Mouse (Mus musculus) hindbrain, embryonic 12.5 days (tissue): ENCODE results near the gene Crb1. TPM values are rescaled to one million over a fixed set of nuclear protein-coding genes. Genes with fewer than 3 reads are reported as not detected.
A peak's percentile ranks its signal among the peaks of the same experiment; 100 is the strongest.

ENCODE experiments used
- ATAC-seq: fragments of 200-750 bp; cut with Nextera tagmentation; 2 replicates; pipeline ENCODE4 v1.8.0; 2017; ENCODE audit warnings: moderate TSS enrichment; ENCODE audit not compliant: low FRiP score
- H3K27ac ChIP-seq: fragments of 300-500 bp; sonication (generic); 2 replicates; pipeline ENCODE4 v1.5.1; 2016; ENCODE audit warnings: mild to moderate bottlenecking
- H3K27me3 ChIP-seq: fragments of 300-500 bp; sonication (generic); 2 replicates; pipeline ENCODE4 v1.6.1; 2016; ENCODE audit warnings: mild to moderate bottlenecking
- H3K36me3 ChIP-seq: fragments of 300-500 bp; sonication (generic); 2 replicates; pipeline ENCODE4 v1.6.1; 2016; ENCODE audit warnings: mild to moderate bottlenecking
- H3K4me1 ChIP-seq: fragments of 300-500 bp; sonication (generic); 2 replicates; pipeline ENCODE4 v1.6.1; 2016
- H3K4me2 ChIP-seq: fragments of 300-500 bp; sonication (generic); replicated peaks from 2 replicates; pipeline ENCODE4 v1.6.1; 2016; ENCODE audit warnings: mild to moderate bottlenecking
- H3K4me3 ChIP-seq: fragments of 300-500 bp; sonication (generic); 2 replicates; pipeline ENCODE4 v1.5.1; 2016; ENCODE audit warnings: mild to moderate bottlenecking
- H3K9ac ChIP-seq: fragments of 300-500 bp; sonication (generic); 2 replicates; pipeline ENCODE4 v1.6.1; 2016; ENCODE audit warnings: mild to moderate bottlenecking, moderate library complexity
- H3K9me3 ChIP-seq: fragments of 300-500 bp; sonication (generic); replicated peaks from 2 replicates; pipeline ENCODE4 v1.6.1; 2016; ENCODE audit warnings: mild to moderate bottlenecking
- WGBS: fragments of 180-500 bp; shearing (Covaris S2); methylation state at CpG from one replicate; pipeline ENCODE4 v1.1.7; 2016; 5-methylcytosine and 5-hydroxymethylcytosine counted together
- polyA plus RNA-seq: library from polyadenylated mRNA; unstranded; fragments of >200 nt; fragmentation: Nextera tagmentation; extraction: Ambion mirVana; gene quantifications from 2 replicates; pipeline ENCODE4 v1.2.1, GENCODE M21; 2016

The Crb1 gene
- polyA plus RNA-seq, 1 experiment from 2014 or later = 3.0 TPM

DNA sequence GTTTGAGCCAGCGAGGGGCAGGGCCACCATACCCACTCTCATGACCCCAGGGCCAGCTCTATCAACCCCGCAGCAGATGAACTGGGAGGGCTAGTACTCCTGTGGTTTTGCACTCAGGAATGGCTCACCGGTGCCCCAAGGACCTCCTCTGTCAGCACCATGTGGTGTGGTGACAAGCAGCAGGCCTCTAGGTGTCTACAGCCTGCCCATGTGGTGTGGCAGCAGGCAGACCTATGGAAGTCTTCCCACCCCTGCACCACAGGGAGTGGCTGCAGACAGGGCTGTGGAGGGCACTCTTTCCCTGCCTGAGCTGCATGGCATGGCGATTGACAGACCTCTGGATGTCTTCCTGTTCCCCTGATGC, 2.7 kb upstream of the Crb1 start:
- Histone ChIP-seq H3K27me3 (no peaks in the 10 kb centered on the region), H3K4me1 (peaks cover 16% of the 10 kb centered on the region), H3K4me3 (no peak overlapping the region), H3K27ac (no peak overlapping the region), H3K36me3 (no peaks in the 10 kb centered on the region), H3K9me3 (no peaks in the 10 kb centered on the region), H3K9ac (no peak overlapping the region), H3K4me2 (no peak overlapping the region)
- ATAC-seq = 0 out of 2 replicates have a peak, but pooled peaks have one; percentile 19
- 28% methylated on average over 4 of the region's 4 CpGs for WGBS

DNA sequence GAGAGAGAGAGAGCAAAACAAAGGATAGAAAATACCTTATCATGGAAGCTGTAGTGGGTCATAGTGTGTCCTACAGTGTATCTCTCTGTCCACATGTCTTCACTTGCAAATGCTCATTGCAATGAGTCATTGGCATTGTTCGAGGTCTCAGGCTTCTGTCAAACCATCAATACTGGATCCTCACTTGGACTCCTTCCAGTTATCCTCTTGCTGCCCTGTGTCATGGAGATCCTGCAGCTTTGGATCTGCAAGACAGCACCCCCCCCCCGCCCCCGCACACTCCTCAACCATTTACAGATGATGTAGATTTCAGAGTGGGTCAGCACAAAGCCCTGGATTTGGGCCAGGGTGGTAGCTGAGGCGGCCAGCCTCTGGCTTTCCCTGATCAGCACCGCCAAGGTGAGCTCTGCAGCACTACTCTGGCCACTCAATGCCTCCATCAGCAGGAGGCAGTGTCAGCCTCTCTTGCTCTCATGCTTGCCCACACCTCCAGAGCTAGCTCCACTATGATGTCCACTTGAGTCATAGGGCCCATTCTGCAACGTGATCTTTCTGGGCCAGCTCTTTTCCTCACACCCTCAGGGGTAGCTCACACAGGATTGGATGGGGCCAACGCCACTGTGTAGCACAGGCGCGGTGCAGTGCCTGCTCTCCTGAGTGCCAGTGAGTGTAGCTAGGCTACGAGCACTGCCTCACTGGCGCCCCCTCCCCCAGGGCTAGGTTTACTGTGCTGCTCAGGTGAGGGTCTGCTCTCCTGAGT, 2.1 kb upstream of the Crb1 start:
- H3K4me2 ChIP-seq = no peak overlapping the region
- 26% methylated on average over 11 of the region's 11 CpGs for WGBS
- H3K4me3 ChIP-seq = no peak overlapping the region
- ATAC-seq = peak; percentile 39; the same call in 1 of the 2 replicates
- H3K27me3 ChIP-seq = no peaks in the 10 kb centered on the region
- H3K27ac ChIP-seq = no peak overlapping the region
- no peak overlapping the region for H3K9ac ChIP-seq
- no peaks in the 10 kb centered on the region for H3K36me3 ChIP-seq
- H3K4me1 ChIP-seq = peaks cover 16% of the 10 kb centered on the region
- H3K9me3 ChIP-seq = no peaks in the 10 kb centered on the region

DNA sequence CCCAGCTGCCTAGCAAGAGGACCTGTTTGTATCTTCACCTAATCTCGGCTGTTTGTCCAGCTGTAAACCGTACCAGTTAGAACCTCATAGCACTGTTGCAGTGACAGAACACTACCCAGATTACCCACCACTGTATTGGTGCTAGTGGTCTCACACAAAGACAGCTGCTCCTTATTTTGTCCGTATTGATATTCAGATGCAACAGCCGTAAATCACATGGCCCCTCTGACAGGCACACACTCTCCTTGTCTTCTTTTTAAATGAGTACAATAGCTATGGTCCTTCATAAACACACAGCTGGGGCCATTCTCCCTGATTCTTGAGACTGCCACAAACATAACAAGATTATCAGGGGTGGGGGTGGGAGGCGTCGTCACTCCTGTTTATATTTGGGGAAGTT, 1.0 kb downstream of the Crb1 start:
- Histone ChIP-seq H3K36me3 (no peaks in the 10 kb centered on the region), H3K9me3 (no peaks in the 10 kb centered on the region), H3K4me2 (peak overlapping the region; percentile 48), H3K4me1 (peaks cover 16% of the 10 kb centered on the region), H3K27me3 (no peaks in the 10 kb centered on the region), H3K9ac (peak overlapping the region; percentile 38; the same call in 1 of the 2 replicates), H3K27ac (peak overlapping the region; percentile 46; the same call in 1 of the 2 replicates), H3K4me3 (peak overlapping the region; percentile 21)
- peak; percentile 47 for ATAC-seq
- WGBS = 23% methylated on average over 6 of the region's 6 CpGs

DNA sequence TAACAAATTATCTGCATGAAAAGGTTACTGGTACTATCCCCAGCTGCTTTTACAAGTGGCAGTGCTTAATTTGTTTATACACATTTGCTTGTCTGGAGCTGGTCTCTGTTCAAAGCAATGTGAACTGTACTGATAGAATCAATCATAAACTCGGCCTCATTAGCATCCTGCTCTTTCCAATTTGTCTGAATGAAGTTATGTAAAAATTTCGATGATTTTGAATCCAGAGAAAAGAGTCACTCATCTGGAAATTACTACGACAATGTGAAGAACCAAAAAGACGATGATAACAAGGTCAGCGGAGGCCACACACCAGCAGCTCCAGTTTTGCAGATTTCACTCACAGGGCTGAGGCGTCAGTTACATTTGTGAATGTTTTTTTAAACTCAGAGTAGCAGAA, 5.6 kb downstream of the Crb1 start:
- ATAC-seq = no peak
- no peak overlapping the region for H3K9ac ChIP-seq
- no peak overlapping the region for H3K27ac ChIP-seq
- WGBS = 66% methylated on average over 6 of the region's 6 CpGs
- H3K4me1 ChIP-seq = peaks cover 8% of the 10 kb centered on the region
- no peak overlapping the region for H3K4me3 ChIP-seq
- no peaks in the 10 kb centered on the region for H3K9me3 ChIP-seq
- H3K36me3 ChIP-seq = no peaks in the 10 kb centered on the region
- H3K27me3 ChIP-seq = no peaks in the 10 kb centered on the region
- H3K4me2 ChIP-seq = no peak overlapping the region

DNA sequence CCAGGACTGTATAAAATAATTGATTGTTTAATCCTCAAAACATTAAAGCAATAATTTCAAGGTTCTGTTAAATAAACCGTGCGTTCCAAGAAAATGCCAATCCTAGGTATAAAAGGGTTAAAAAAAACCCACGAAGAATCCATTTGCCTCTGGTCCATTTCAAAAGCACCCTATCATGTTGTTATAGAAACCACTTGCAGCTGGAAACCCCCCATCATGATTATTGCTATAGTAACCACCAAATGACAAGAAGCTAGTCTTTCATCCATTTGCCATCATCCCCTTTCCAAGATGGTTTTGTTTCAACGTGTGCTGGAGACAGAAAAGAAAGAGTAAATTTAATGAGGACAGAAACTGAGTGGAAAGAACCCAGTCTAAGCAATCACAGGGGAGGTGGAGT, 28.3 kb downstream of the Crb1 start:
- no peak overlapping the region for H3K4me3 ChIP-seq
- no peak overlapping the region for H3K9ac ChIP-seq
- H3K36me3 ChIP-seq = no peaks in the 10 kb centered on the region
- no peaks in the 10 kb centered on the region for H3K27me3 ChIP-seq
- H3K27ac ChIP-seq = no peak overlapping the region
- no peak for ATAC-seq
- H3K4me1 ChIP-seq = peaks cover 20% of the 10 kb centered on the region
- H3K4me2 ChIP-seq = no peak overlapping the region
- WGBS = 35% methylated on average over 4 of the region's 4 CpGs
- no peaks in the 10 kb centered on the region for H3K9me3 ChIP-seq

DNA sequence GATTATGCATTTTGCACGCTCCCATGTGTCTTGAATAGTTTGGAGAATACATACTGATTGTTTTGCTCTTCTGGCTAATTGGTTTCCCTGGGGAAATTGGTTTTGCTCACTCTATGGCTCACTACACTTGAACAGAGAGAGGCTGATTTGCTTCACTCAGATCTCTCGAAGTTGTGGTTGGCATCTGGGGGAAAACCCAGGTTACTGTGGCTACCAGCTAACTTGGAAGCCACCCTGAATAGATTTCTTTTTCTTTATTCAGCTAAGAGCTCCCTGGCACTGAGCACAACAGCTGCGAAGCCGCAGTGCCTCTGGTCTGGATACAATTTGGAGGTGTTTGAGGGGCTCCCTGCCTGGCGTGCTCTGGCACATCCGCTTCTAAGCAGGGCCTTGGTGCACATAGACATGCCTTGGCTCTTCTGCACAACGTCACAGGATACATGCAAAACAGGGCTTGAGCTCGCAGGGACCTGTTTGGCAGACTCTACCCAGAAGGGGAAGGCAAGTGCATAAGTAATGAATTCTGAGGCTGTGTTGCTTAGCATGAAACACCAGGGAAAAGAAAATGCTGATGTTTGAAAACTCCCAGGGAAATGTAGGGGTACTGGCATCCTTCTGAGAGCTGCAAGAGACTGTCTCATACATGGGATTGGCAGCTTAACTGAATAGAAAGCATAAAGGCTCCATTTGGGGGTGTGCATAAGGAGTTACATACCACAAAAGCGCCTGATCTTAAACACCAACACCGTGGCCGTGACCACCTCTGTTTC, 30.1 kb downstream of the Crb1 start:
- H3K4me3 ChIP-seq = no peak overlapping the region
- H3K4me2 ChIP-seq = no peak overlapping the region; the same call in 1 of the 2 replicates
- ATAC-seq = peak; percentile 88
- H3K27ac ChIP-seq = peak overlapping the region; percentile 67
- H3K9ac ChIP-seq = no peak overlapping the region
- peaks cover 20% of the 10 kb centered on the region for H3K4me1 ChIP-seq
- H3K36me3 ChIP-seq = no peaks in the 10 kb centered on the region
- 50% methylated on average over 11 of the region's 11 CpGs for WGBS
- no peaks in the 10 kb centered on the region for H3K27me3 ChIP-seq
- H3K9me3 ChIP-seq = no peaks in the 10 kb centered on the region

DNA sequence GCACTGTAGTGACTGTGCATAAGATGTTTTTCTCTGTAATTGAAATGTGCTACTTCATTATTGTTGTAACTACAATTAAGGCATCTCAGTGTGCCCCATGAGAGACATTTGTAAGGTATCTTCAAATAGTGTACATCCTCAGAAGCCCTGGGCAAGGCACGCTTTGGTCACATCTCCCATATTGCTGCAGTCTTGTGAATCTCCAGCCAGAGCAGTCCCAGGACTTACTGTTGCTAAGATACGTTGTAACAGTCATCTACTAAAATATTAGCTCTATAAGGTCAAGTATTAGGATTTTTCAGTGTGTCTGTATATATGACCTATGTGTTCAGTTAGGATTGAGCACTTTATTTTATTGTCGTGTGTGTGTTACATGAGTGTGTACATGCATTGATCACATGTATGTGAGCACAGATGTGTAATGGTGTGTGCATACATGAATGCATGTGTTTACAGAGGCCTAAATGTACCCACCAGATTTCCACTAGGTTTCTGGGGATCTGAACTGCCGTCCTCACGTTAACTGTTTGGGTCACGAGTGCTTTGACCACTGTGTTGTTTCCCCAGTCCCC, 30.8 kb downstream of the Crb1 start:
- WGBS = 60% methylated on average over 6 of the region's 6 CpGs
- no peak overlapping the region for H3K4me2 ChIP-seq
- no peak overlapping the region for H3K9ac ChIP-seq
- H3K27me3 ChIP-seq = no peaks in the 10 kb centered on the region
- peaks cover 20% of the 10 kb centered on the region for H3K4me1 ChIP-seq
- no peaks in the 10 kb centered on the region for H3K9me3 ChIP-seq
- peak; percentile 51 for ATAC-seq
- H3K36me3 ChIP-seq = no peaks in the 10 kb centered on the region
- no peak overlapping the region for H3K4me3 ChIP-seq
- peak overlapping the region; percentile 67; the same call in 1 of the 2 replicates for H3K27ac ChIP-seq

DNA sequence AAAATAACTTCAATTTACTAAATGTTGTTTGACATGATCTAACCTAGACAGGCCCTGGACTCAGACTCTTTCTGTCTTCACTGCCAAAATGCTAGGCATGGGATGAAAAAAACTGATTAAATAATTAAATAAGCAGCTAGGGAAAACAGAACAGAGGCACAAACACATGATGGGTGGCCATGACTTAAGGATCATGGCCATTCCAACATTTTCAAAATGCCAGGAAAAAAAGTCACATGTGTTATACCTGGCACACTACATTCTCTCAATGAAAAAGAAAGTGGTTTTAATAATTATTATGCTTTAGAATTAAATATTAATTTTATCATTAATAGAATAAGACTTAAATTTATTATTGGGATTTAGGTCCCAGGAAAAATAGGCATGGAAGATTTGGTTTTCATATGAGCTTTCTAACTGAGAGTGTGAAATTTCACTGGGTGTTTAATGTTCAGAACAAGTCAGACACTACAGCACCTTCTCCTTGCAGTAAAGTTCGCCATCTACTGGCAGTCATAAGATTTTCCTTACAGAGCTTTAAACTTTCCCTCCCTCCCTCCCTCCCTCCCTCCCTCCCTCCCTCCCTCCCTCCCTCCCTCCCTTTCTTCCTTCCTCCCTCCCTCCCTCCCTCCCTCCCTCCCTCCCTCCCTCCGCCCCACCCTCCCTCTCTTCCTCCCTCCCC, 36.6 kb downstream of the Crb1 start:
- no peak overlapping the region for H3K27ac ChIP-seq
- no peaks in the 10 kb centered on the region for H3K36me3 ChIP-seq
- no peaks in the 10 kb centered on the region for H3K4me1 ChIP-seq
- peak; percentile 70; the same call in 1 of the 2 replicates for ATAC-seq
- H3K4me2 ChIP-seq = no peak overlapping the region
- H3K27me3 ChIP-seq = no peaks in the 10 kb centered on the region
- H3K4me3 ChIP-seq = no peak overlapping the region
- 5% methylated on average over 1 of the region's 2 CpGs for WGBS
- no peak overlapping the region for H3K9ac ChIP-seq
- H3K9me3 ChIP-seq = no peaks in the 10 kb centered on the region

DNA sequence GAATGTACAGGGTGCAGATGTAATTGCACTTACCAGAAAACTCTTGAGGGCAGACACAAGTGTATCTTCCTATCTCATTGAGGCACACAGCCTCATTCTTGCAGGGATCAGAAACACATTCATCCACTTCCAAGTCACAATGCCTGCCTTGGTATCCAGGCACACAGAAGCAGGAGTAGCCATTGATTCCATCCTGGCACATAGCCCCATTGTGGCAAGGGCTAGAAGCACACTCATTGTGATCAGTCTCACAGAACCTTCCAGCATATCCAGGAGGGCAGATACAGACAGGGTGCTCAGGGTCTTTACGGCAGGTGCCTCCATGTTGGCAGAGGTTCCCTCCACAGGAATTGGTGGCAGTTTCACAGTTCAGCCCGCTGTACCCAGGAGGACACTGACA, 39.9 kb downstream of the Crb1 start:
- H3K4me1 ChIP-seq = no peaks in the 10 kb centered on the region
- no peak for ATAC-seq
- no peaks in the 10 kb centered on the region for H3K27me3 ChIP-seq
- H3K4me2 ChIP-seq = no peak overlapping the region
- no peaks in the 10 kb centered on the region for H3K9me3 ChIP-seq
- no peak overlapping the region for H3K4me3 ChIP-seq
- H3K27ac ChIP-seq = no peak overlapping the region
- H3K36me3 ChIP-seq = no peaks in the 10 kb centered on the region
- no peak overlapping the region for H3K9ac ChIP-seq
- 78% methylated on average over 2 of the region's 2 CpGs for WGBS

DNA sequence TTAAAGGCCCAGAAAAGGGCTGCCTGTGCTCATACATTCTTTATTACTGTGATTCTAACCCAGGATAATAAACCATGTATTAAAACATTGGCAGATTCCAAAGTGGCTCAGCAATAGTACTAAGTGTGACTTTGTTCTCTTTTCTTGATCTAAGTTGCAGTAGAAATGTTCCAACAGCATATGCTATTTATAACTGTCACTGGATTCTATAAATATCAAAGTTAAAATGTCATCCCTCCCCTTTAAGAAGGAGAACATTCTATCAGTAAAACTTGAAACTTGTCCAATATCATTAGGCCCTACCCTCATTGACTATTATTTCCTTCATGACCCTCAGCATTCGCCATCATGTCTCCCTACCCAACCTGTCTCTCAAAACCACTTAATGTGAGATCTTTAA, 48.1 kb downstream of the Crb1 start:
- H3K9ac ChIP-seq = no peak overlapping the region
- 97% methylated on average over 1 of the region's 1 CpGs for WGBS
- ATAC-seq = no peak
- no peak overlapping the region for H3K4me3 ChIP-seq
- H3K4me1 ChIP-seq = no peaks in the 10 kb centered on the region
- no peaks in the 10 kb centered on the region for H3K27me3 ChIP-seq
- H3K27ac ChIP-seq = no peak overlapping the region
- no peak overlapping the region for H3K4me2 ChIP-seq
- H3K36me3 ChIP-seq = no peaks in the 10 kb centered on the region
- H3K9me3 ChIP-seq = no peaks in the 10 kb centered on the region

DNA sequence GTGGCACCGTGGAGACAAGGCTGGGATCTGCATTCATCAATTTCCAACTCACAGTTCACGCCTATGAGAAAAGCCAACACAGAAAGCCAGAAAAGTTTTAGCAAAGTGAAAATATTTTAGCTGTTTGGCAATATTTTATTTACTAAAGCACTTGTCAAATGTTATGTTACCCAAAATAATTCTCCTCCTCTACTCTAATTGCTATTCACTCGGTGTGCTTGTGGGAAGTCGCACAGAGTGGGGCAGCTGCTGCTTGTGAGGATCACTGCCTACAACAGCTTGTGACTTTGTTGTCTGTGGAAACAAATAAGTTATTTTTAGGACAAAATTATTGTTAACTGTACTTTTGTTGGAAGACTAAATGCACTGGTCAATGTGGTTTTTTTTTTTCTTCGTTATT, 48.6 kb downstream of the Crb1 start:
- ATAC-seq = no peak
- H3K4me3 ChIP-seq = no peak overlapping the region
- no peaks in the 10 kb centered on the region for H3K36me3 ChIP-seq
- 85% methylated on average over 5 of the region's 5 CpGs for WGBS
- H3K9me3 ChIP-seq = no peaks in the 10 kb centered on the region
- no peak overlapping the region for H3K27ac ChIP-seq
- H3K27me3 ChIP-seq = no peaks in the 10 kb centered on the region
- H3K9ac ChIP-seq = no peak overlapping the region
- no peaks in the 10 kb centered on the region for H3K4me1 ChIP-seq
- no peak overlapping the region for H3K4me2 ChIP-seq

DNA sequence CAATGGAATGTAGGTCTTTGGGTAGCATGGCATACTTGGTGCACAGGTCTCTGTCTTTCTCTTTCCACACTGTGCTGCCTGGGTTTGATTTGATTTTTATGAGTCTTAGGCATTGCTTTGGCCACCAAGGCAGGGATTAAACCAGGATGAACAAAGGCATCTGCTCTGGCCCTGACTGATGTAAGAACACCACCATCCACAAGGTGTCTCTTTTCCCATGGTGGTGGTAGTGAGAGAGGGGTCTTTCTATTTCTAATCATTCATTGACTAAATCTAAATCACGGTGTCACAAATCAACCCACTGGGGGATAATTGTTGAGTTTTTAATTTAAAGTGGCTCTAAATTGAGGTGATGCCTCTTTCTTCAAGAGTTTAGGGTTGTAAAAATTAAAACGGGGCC, 51.5 kb downstream of the Crb1 start:
- WGBS = 71% methylated on average over 2 of the region's 2 CpGs
- H3K4me2 ChIP-seq = no peak overlapping the region
- no peak for ATAC-seq
- H3K9me3 ChIP-seq = no peaks in the 10 kb centered on the region
- H3K9ac ChIP-seq = no peak overlapping the region
- no peaks in the 10 kb centered on the region for H3K36me3 ChIP-seq
- no peaks in the 10 kb centered on the region for H3K4me1 ChIP-seq
- H3K4me3 ChIP-seq = no peak overlapping the region
- no peak overlapping the region for H3K27ac ChIP-seq
- no peaks in the 10 kb centered on the region for H3K27me3 ChIP-seq
